In the genomic region with DNA sequence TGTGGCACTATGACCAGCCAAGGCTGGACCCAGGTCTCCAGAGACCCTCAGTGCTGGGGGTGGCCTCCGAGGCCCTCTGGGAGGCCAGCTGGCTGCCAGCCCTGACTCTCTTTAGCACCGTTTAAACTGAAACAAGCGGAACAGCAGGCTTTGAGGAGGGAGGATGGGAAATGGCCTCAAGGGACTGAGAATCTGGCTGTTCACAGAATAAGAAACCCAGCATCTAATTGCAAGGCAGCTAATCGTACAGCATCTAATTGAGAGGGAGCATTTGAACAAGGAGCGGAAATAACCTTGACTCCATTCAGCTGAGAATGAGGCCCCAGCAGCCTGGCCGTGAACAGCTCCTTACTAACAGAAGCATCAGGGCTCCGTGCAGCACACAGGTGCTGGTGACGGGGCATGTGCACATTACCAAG, we compare ENCODE assay signal across 10 mouse cellular contexts.
DNase-seq lines count a peak whose midpoint lies in the region; ATAC-seq and TF ChIP-seq lines count a peak whose summit lies in the region.
"Had no signal": no experiment of that assay in that cellular context is flagged by ENCODE, and none has a peak within 500 bp of the region (broad histone marks: within the 10 kb centered on the region; RNA-seq: fewer than 3 reads in every experiment).

No protein-coding gene starts in this region.

- H3K9me3 ChIP-seq in kidney, embryonic 14.5 days (ENCODE audit: control insufficient read depth, low read length) = no peaks in the 10 kb centered on the region
- no peaks in the 10 kb centered on the region for H3K9me3 ChIP-seq in embryonic facial prominence, embryonic 13.5 days
- H3K9me3 ChIP-seq in hindbrain, embryonic 12.5 days (replicated peaks) = no peaks in the 10 kb centered on the region
- H3K9me3 ChIP-seq in midbrain, postnatal 0 days (ENCODE audit: low read length) = no peaks in the 10 kb centered on the region
- H3K9me3 ChIP-seq in stomach, postnatal 0 days (ENCODE audit: control insufficient read depth, low read length) = no peaks in the 10 kb centered on the region
- H3K9me3 ChIP-seq: liver, embryonic 13.5 days had no signal

- no peak for TF ChIP-seq EP300 in stomach, postnatal 0 days (optimal IDR thresholded peaks at IDR 0.05)

- TF ChIP-seq CTCF in midbrain, postnatal 0 days (IDR thresholded peaks at IDR 0.05) = no peak
- no peak for TF ChIP-seq CTCF in stomach, postnatal 0 days (IDR thresholded peaks at IDR 0.05; ENCODE audit: low read depth)
- TF ChIP-seq CTCF in thymus, adult 2 months (IDR thresholded peaks at IDR 0.05; ENCODE audit: borderline replicate concordance, control insufficient read depth, extremely low read depth, insufficient read depth, low read length, poor library complexity) = no peak

- no peaks in the 10 kb centered on the region for H3K27me3 ChIP-seq in kidney, embryonic 14.5 days (ENCODE audit: control insufficient read depth, insufficient read depth, low read length)
- H3K27me3 ChIP-seq in embryonic facial prominence, embryonic 13.5 days = no peaks in the 10 kb centered on the region; the same call in 1 of the 2 replicates
- no peaks in the 10 kb centered on the region for H3K27me3 ChIP-seq in hindbrain, embryonic 12.5 days
- no peaks in the 10 kb centered on the region for H3K27me3 ChIP-seq in midbrain, postnatal 0 days (ENCODE audit: insufficient read depth, low read length)
- no peaks in the 10 kb centered on the region for H3K27me3 ChIP-seq in stomach, postnatal 0 days (ENCODE audit: control insufficient read depth, insufficient read depth, low read length)
- no peaks in the 10 kb centered on the region for H3K27me3 ChIP-seq in thymus, adult 2 months (ENCODE audit: control insufficient read depth, insufficient read depth, low read length)
- H3K27me3 ChIP-seq: liver, embryonic 13.5 days had no signal

- no peaks in the 10 kb centered on the region for H3K36me3 ChIP-seq in kidney, embryonic 14.5 days (ENCODE audit: control insufficient read depth, insufficient read depth, low read length)
- no peaks in the 10 kb centered on the region for H3K36me3 ChIP-seq in embryonic facial prominence, embryonic 13.5 days
- H3K36me3 ChIP-seq in hindbrain, embryonic 12.5 days = no peaks in the 10 kb centered on the region
- H3K36me3 ChIP-seq in midbrain, postnatal 0 days (ENCODE audit: insufficient read depth, low read length) = no peaks in the 10 kb centered on the region
- H3K36me3 ChIP-seq in stomach, postnatal 0 days (ENCODE audit: control insufficient read depth, insufficient read depth, low read length) = no peaks in the 10 kb centered on the region
- no peaks in the 10 kb centered on the region for H3K36me3 ChIP-seq in thymus, adult 2 months (ENCODE audit: control insufficient read depth, insufficient read depth, low read length)
- H3K36me3 ChIP-seq: liver, embryonic 13.5 days had no signal

- WGBS in kidney, embryonic 14.5 days = 42% methylated on average over 8 of the region's 8 CpGs
- 8% methylated on average over 8 of the region's 8 CpGs for WGBS in embryonic facial prominence, embryonic 13.5 days
- WGBS in hindbrain, embryonic 12.5 days = 34% methylated on average over 8 of the region's 8 CpGs
- WGBS in midbrain, postnatal 0 days = 14% methylated on average over 8 of the region's 8 CpGs
- WGBS in stomach, postnatal 0 days = 44% methylated on average over 8 of the region's 8 CpGs
- 89% methylated on average over 8 of the region's 8 CpGs for WGBS in thymus, adult 2 months

- H3K4me1 ChIP-seq in kidney, embryonic 14.5 days (ENCODE audit: control insufficient read depth, insufficient read depth, low read length) = no peaks in the 10 kb centered on the region
- peaks cover 6% of the 10 kb centered on the region for H3K4me1 ChIP-seq in embryonic facial prominence, embryonic 13.5 days
- H3K4me1 ChIP-seq in hindbrain, embryonic 12.5 days = peaks cover 12% of the 10 kb centered on the region
- H3K4me1 ChIP-seq in midbrain, postnatal 0 days (ENCODE audit: insufficient read depth, low read length) = no peaks in the 10 kb centered on the region
- no peaks in the 10 kb centered on the region for H3K4me1 ChIP-seq in stomach, postnatal 0 days (replicated peaks; ENCODE audit: control insufficient read depth, insufficient read depth)
- no peaks in the 10 kb centered on the region for H3K4me1 ChIP-seq in thymus, adult 2 months (replicated peaks; ENCODE audit: control insufficient read depth, insufficient read depth, low read length)
- H3K4me1 ChIP-seq: liver, embryonic 13.5 days had no signal

- peak; percentile 62; the same call in 1 of the 2 replicates for ATAC-seq in kidney, embryonic 14.5 days (ENCODE audit: low FRiP score, low TSS enrichment)
- ATAC-seq in embryonic facial prominence, embryonic 13.5 days (ENCODE audit: insufficient number of reproducible peaks, insufficient read depth, low FRiP score, low TSS enrichment, low read depth) = no peak
- ATAC-seq in hindbrain, embryonic 12.5 days (ENCODE audit: low FRiP score) = peak; percentile 91
- no peak for ATAC-seq in midbrain, postnatal 0 days (ENCODE audit: low FRiP score)
- no peak for ATAC-seq in stomach, postnatal 0 days (ENCODE audit: low FRiP score, low TSS enrichment)

- H3K4me2 ChIP-seq in kidney, embryonic 14.5 days (replicated peaks; ENCODE audit: low read depth, low read length) = no peak overlapping the region
- no peak overlapping the region; the same call in 1 of the 2 replicates for H3K4me2 ChIP-seq in embryonic facial prominence, embryonic 13.5 days
- H3K4me2 ChIP-seq in hindbrain, embryonic 12.5 days (replicated peaks) = 0 out of 2 replicates have a peak overlapping the region, but pooled peaks have one; percentile 12
- H3K4me2 ChIP-seq in midbrain, postnatal 0 days (ENCODE audit: low read depth, low read length, poor library complexity, severe bottlenecking) = no peak overlapping the region
- no peak overlapping the region for H3K4me2 ChIP-seq in stomach, postnatal 0 days (replicated peaks; ENCODE audit: low read depth)
- H3K4me2 ChIP-seq: liver, embryonic 13.5 days had no signal

- no peak overlapping the region for H3K27ac ChIP-seq in kidney, embryonic 14.5 days (ENCODE audit: low read depth, low read length)
- H3K27ac ChIP-seq in embryonic facial prominence, embryonic 13.5 days = no peak overlapping the region
- H3K27ac ChIP-seq in hindbrain, embryonic 12.5 days = peak overlapping the region; percentile 53
- no peak overlapping the region for H3K27ac ChIP-seq in midbrain, postnatal 0 days (ENCODE audit: low read depth, low read length)
- no peak overlapping the region for H3K27ac ChIP-seq in stomach, postnatal 0 days (replicated peaks)
- no peak overlapping the region for H3K27ac ChIP-seq in thymus, adult 2 months (ENCODE audit: control insufficient read depth, insufficient read depth, low read length)
- H3K27ac ChIP-seq: liver, embryonic 13.5 days had no signal

- TF ChIP-seq POLR2A in thymus, adult 2 months (IDR thresholded peaks at IDR 0.05; ENCODE audit: control insufficient read depth, extremely low read depth, insufficient read depth, low read length, poor library complexity) = no peak

- DNase-seq in kidney, adult 18-20 months = no peak
- peak; percentile 62 for DNase-seq in midbrain, postnatal 0 days (ENCODE audit: low spot score)
- no peak for DNase-seq in cerebellum, postnatal 25 days
- no peak for DNase-seq in stomach, postnatal 0 days (ENCODE audit: low spot score)
- no peak for DNase-seq in thymus, adult 2 months
- DNase-seq: layer of hippocampus, adult 9-11 months; liver, embryonic 13.5 days had no signal

- H3K9ac ChIP-seq in kidney, embryonic 14.5 days (ENCODE audit: low read depth, low read length) = no peak overlapping the region
- peak overlapping the region; percentile 27; the same call in 1 of the 2 replicates for H3K9ac ChIP-seq in embryonic facial prominence, embryonic 13.5 days
- H3K9ac ChIP-seq in hindbrain, embryonic 12.5 days = no peak overlapping the region
- no peak overlapping the region for H3K9ac ChIP-seq in midbrain, postnatal 0 days (replicated peaks; ENCODE audit: low read length, poor library complexity, severe bottlenecking)
- H3K9ac ChIP-seq in stomach, postnatal 0 days (ENCODE audit: low read length) = no peak overlapping the region
- H3K9ac ChIP-seq: liver, embryonic 13.5 days had no signal

- H3K4me3 ChIP-seq in kidney, embryonic 14.5 days (ENCODE audit: low read length) = no peak overlapping the region
- H3K4me3 ChIP-seq in embryonic facial prominence, embryonic 13.5 days = no peak overlapping the region
- no peak overlapping the region for H3K4me3 ChIP-seq in hindbrain, embryonic 12.5 days
- no peak overlapping the region for H3K4me3 ChIP-seq in midbrain, postnatal 0 days (ENCODE audit: low read depth, low read length)
- H3K4me3 ChIP-seq in stomach, postnatal 0 days (ENCODE audit: low read depth, low read length) = no peak overlapping the region
- H3K4me3 ChIP-seq in thymus, adult 2 months (ENCODE audit: control insufficient read depth, insufficient read depth, low read length) = no peak overlapping the region
- H3K4me3 ChIP-seq: liver, embryonic 13.5 days had no signal

Comparison
In these comparisons a context has a peak if more than half of its experiments do, and no peak if none do; other contexts are left out.
1. ATAC-seq: peak in kidney, embryonic 14.5 days (single experiment) and hindbrain, embryonic 12.5 days (single experiment); none in embryonic facial prominence, embryonic 13.5 days (single experiment), midbrain, postnatal 0 days (single experiment) and stomach, postnatal 0 days (single experiment).